Mouse (Mus musculus): ENCODE results near the gene Ttc22. TPM values are rescaled to one million over a fixed set of nuclear protein-coding genes. Genes with fewer than 3 reads are reported as not detected.

Gene Ttc22
- polyA plus RNA-seq (2012; rRNA removed): 4.6 and 6.1 TPM in 2 replicates

DNA sequence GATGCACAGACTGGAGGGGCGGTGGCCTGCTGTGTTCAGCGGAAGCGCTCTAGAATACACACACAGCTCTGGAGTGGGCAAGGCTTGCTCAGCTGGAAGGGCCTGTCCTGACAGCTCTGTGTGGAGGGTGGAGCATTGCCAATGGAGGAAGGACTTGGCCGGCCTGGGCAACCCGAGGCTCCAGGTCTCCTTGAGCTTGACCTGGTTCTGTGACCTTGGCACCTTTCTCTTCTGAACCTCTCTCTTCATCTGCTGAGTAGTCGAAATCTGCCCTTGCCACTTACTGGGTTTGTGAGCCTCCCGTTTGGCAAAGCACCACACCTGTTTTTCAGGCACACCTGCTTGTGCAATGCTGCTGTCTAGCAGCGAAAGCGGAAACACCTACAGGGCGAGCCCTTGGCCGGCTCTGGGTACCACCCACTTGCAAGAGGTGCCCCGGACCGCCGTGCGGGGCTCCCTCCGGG is at the start of gene Ttc22:
Gene Ttc22 (plus strand): TSS at position 403 of the 464 bp plus-strand sequence.
- H3K36me3 ChIP-seq (ENCODE audit: control insufficient read depth, insufficient read depth, low read length): no peaks in the 10 kb centered on the region
- DNase-seq: peak; percentile 94
- H3K4me3 ChIP-seq (ENCODE audit: insufficient read depth, low read depth, low read length): peak within 1 kb of the TSS; percentile 17
- WGBS: 17% methylated on average over 16 of the region's 16 CpGs
- H3K27ac ChIP-seq (ENCODE audit: insufficient read depth, low read depth, low read length): peak within 1 kb of the TSS; percentile 54
- no peaks in the 10 kb centered on the region for H3K27me3 ChIP-seq (replicated peaks; ENCODE audit: control insufficient read depth, insufficient read depth, low read length)
- TF ChIP-seq POLR2A (IDR thresholded peaks at IDR 0.05; ENCODE audit: low read depth, low read length) (no peak), CTCF (conservative IDR thresholded peaks at IDR 0.05; ENCODE audit: insufficient read depth, insufficient read length, low read depth, low read length) (no peak)
- H3K4me1 ChIP-seq (ENCODE audit: control insufficient read depth, insufficient read depth, low read length): peaks cover 9% of the 10 kb centered on the region; the same call in 1 of the 2 replicates

DNA sequence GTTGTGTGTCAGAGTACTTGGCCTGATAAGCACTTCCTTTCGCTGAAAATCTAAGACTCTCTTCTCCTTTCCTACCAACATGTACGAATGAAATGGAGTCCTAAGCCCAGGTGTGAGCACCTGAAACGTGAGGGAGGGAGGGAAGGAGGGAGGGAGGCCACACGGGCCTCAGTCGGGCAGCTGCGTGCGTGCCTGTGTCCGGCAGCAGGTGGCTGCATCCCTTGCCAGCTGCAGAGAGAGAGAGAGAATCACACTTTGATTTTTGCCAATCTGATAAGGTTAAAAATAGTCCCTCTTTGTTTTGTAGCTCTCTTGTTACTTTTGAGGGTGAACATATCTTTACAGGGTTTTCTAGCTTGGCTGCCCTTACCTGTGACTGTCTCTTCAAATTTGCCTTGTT is 47.2 kb upstream of the Ttc22 start:
- TF ChIP-seq CTCF (conservative IDR thresholded peaks at IDR 0.05; ENCODE audit: insufficient read depth, insufficient read length, low read depth, low read length) (no peak), POLR2A (IDR thresholded peaks at IDR 0.05; ENCODE audit: low read depth, low read length) (no peak)
- no peak overlapping the region for H3K4me3 ChIP-seq (ENCODE audit: insufficient read depth, low read depth, low read length)
- no peak for DNase-seq
- no peak overlapping the region for H3K27ac ChIP-seq (ENCODE audit: insufficient read depth, low read depth, low read length)
- 70% methylated on average over 8 of the region's 8 CpGs for WGBS
- peaks cover 16% of the 10 kb centered on the region; the same call in 1 of the 2 replicates for H3K4me1 ChIP-seq (ENCODE audit: control insufficient read depth, insufficient read depth, low read length)
- 0 out of 2 replicates have a peak, but pooled peaks cover 1% of the 10 kb centered on the region for H3K36me3 ChIP-seq (ENCODE audit: control insufficient read depth, insufficient read depth, low read length)
- H3K27me3 ChIP-seq (replicated peaks; ENCODE audit: control insufficient read depth, insufficient read depth, low read length): no peaks in the 10 kb centered on the region

DNA sequence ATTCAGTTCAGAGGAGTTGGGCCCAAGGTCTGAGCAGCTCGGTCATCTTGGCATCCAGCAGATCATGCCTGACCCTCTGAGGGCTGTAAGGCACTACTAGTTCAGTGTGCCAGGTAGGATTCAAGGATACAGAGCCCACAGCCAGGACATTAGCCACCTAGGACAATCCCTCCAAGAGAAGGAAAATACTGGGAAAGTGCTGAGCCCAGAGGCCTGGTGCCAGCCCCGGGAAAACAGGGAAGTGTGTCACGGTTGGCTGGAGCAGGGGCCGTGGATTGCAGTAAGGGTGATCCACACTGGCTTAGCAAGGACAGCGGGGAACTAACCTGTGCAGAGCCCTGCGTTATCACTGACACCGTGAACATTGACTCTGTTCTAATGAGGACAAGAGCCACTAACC is 44.7 kb upstream of the Ttc22 start:
- peak; percentile 86 for DNase-seq
- Histone ChIP-seq H3K4me1 (ENCODE audit: control insufficient read depth, insufficient read depth, low read length) (peaks cover 21% of the 10 kb centered on the region; the same call in 1 of the 2 replicates), H3K27me3 (replicated peaks; ENCODE audit: control insufficient read depth, insufficient read depth, low read length) (no peaks in the 10 kb centered on the region), H3K4me3 (ENCODE audit: insufficient read depth, low read depth, low read length) (no peak overlapping the region), H3K36me3 (ENCODE audit: control insufficient read depth, insufficient read depth, low read length) (0 out of 2 replicates have a peak, but pooled peaks cover 1% of the 10 kb centered on the region), H3K27ac (ENCODE audit: insufficient read depth, low read depth, low read length) (peak overlapping the region; percentile 32; the same call in 1 of the 2 replicates)
- 42% methylated on average over 7 of the region's 7 CpGs for WGBS
- TF ChIP-seq POLR2A (IDR thresholded peaks at IDR 0.05; ENCODE audit: low read depth, low read length) (no peak), CTCF (conservative IDR thresholded peaks at IDR 0.05; ENCODE audit: insufficient read depth, insufficient read length, low read depth, low read length) (no peak)

DNA sequence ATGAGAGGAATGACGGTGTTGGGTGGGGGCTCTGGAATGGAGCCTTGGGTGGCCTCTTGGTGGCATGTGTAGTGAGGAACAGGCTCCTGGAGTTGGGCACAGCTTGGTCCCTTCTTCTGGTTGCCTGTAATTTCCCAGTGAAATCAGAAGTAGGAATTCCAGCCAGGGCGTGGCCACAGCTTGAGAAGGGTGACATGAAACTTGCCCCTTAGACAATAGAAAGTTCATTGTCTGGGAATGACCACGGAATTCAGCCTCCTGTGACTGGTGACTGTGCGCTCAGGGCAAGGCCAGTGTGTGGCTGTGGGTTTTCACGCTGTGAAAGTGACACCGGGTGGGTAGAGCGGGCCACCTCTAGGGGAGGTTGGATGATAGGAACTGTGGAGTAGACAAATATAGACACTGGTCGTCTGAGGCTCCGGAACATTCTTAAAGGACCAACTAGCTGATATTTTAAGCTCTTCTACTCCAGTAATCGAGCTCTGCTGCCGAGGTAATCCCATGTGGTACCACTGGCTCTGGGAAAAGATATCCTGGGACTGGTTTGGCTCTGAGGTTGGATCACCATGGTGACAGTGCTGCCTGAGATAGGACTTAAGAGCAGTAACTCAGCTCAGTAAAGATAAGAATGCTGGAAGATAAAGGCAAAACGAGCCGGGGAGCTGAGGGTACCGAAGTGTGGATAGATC is 40.9 kb upstream of the Ttc22 start:
- 0 out of 2 replicates have a peak, but pooled peaks cover 1% of the 10 kb centered on the region for H3K36me3 ChIP-seq (ENCODE audit: control insufficient read depth, insufficient read depth, low read length)
- no peak overlapping the region for H3K27ac ChIP-seq (ENCODE audit: insufficient read depth, low read depth, low read length)
- no peaks in the 10 kb centered on the region for H3K27me3 ChIP-seq (replicated peaks; ENCODE audit: control insufficient read depth, insufficient read depth, low read length)
- peaks cover 23% of the 10 kb centered on the region; the same call in 1 of the 2 replicates for H3K4me1 ChIP-seq (ENCODE audit: control insufficient read depth, insufficient read depth, low read length)
- TF ChIP-seq POLR2A (IDR thresholded peaks at IDR 0.05; ENCODE audit: low read depth, low read length): no peak
- no peak for TF ChIP-seq CTCF (conservative IDR thresholded peaks at IDR 0.05; ENCODE audit: insufficient read depth, insufficient read length, low read depth, low read length)
- 80% methylated on average over 14 of the region's 14 CpGs for WGBS
- no peak overlapping the region for H3K4me3 ChIP-seq (ENCODE audit: insufficient read depth, low read depth, low read length)
- no peak for DNase-seq

DNA sequence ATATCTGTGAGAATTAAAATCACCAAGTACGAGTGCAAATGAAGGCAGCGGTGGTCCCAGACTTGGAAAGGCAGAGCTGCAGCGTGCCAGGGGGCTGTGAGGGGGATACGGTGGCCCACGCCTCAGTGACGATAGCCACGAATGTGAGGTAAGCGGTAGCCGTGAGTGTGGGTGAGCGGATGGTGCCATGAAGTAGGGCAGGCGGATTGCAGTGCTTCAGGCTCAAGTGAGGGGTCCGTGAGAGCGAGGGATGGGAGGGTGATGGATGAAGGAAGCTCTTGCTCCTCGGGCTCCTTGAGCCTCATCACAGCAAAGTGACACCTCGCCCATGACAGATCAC is 40.4 kb upstream of the Ttc22 start:
- DNase-seq: no peak
- no peaks in the 10 kb centered on the region for H3K27me3 ChIP-seq (replicated peaks; ENCODE audit: control insufficient read depth, insufficient read depth, low read length)
- peaks cover 3% of the 10 kb centered on the region; the same call in 1 of the 2 replicates for H3K36me3 ChIP-seq (ENCODE audit: control insufficient read depth, insufficient read depth, low read length)
- TF ChIP-seq POLR2A (IDR thresholded peaks at IDR 0.05; ENCODE audit: low read depth, low read length) (no peak), CTCF (conservative IDR thresholded peaks at IDR 0.05; ENCODE audit: insufficient read depth, insufficient read length, low read depth, low read length) (no peak)
- H3K4me1 ChIP-seq (ENCODE audit: control insufficient read depth, insufficient read depth, low read length): peaks cover 22% of the 10 kb centered on the region; the same call in 1 of the 2 replicates
- peak overlapping the region; percentile 4 for H3K27ac ChIP-seq (ENCODE audit: insufficient read depth, low read depth, low read length)
- 94% methylated on average over 15 of the region's 15 CpGs for WGBS
- no peak overlapping the region for H3K4me3 ChIP-seq (ENCODE audit: insufficient read depth, low read depth, low read length)

DNA sequence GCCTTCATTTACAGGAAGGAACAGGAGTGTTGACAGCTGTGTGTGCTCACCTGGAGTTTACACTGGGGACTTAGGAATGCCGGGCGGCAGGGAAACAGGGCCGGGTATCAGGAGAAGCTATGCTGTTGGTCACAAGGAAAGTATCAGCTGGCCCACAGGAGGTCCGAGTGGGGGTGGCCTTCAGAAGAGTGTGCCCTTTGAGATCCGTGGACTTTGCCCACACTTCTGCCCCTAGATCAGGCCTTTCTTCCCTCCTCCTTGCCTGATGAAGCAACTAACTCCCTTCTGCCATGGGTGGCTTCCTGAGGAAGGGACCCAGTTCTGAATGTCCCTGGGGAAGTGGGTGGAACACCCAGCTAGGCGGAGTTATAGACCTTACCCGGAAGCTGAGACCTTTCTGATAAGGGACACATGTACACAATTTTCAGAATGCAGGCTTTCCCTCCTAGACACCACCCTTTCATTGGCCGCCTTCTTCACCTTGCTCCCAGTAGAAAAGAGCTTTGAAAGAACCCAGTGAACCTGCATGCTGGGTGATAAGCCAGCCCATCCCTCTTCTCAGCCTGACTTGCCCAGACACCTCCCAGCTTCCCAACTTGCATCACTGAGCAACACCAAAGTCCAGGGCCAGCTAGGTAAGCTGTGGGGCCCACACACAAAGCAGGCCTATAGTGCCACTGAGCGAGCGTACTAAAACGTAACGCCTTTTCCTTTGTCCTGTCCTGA is 39.6 kb upstream of the Ttc22 start:
- peak; percentile 92 for DNase-seq
- Histone ChIP-seq H3K4me1 (ENCODE audit: control insufficient read depth, insufficient read depth, low read length) (peaks cover 17% of the 10 kb centered on the region; the same call in 1 of the 2 replicates), H3K4me3 (ENCODE audit: insufficient read depth, low read depth, low read length) (no peak overlapping the region), H3K27ac (ENCODE audit: insufficient read depth, low read depth, low read length) (peak overlapping the region; percentile 59), H3K27me3 (replicated peaks; ENCODE audit: control insufficient read depth, insufficient read depth, low read length) (no peaks in the 10 kb centered on the region), H3K36me3 (ENCODE audit: control insufficient read depth, insufficient read depth, low read length) (peaks cover 3% of the 10 kb centered on the region; the same call in 1 of the 2 replicates)
- no peak for TF ChIP-seq POLR2A (IDR thresholded peaks at IDR 0.05; ENCODE audit: low read depth, low read length)
- 0 out of 2 replicates have a peak, but pooled peaks have one; percentile 14 for TF ChIP-seq CTCF (conservative IDR thresholded peaks at IDR 0.05; ENCODE audit: insufficient read depth, insufficient read length, low read depth, low read length)
- whole genome bisulfite sequencing: 56% methylated on average over 12 of the region's 12 CpGs

DNA sequence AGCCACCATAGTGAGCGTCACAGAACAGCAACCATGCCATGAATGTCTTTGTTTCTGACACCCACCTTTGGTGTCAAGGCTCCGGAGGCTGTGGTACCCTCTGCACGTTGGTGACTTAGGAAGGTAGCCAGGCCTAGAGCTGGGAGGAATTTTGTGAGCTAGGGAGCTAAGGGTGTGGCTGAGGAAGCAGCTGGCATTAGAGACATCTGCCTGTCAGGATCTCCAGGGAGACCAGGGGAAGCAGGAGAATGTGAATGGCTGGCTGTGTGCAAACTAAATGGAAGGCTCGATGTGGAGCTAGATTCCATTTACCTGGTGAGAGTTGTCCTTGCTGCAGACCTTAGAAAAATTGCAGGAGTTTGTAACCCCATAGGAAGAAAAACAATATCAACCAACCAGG is 37.6 kb upstream of the Ttc22 start:
- DNase-seq: no peak
- Histone ChIP-seq H3K27me3 (replicated peaks; ENCODE audit: control insufficient read depth, insufficient read depth, low read length) (no peaks in the 10 kb centered on the region), H3K4me1 (ENCODE audit: control insufficient read depth, insufficient read depth, low read length) (peaks cover 12% of the 10 kb centered on the region; the same call in 1 of the 2 replicates), H3K4me3 (ENCODE audit: insufficient read depth, low read depth, low read length) (no peak overlapping the region), H3K27ac (ENCODE audit: insufficient read depth, low read depth, low read length) (no peak overlapping the region), H3K36me3 (ENCODE audit: control insufficient read depth, insufficient read depth, low read length) (peaks cover 2% of the 10 kb centered on the region; the same call in 1 of the 2 replicates)
- WGBS: 83% methylated on average over 4 of the region's 4 CpGs
- TF ChIP-seq CTCF (conservative IDR thresholded peaks at IDR 0.05; ENCODE audit: insufficient read depth, insufficient read length, low read depth, low read length): no peak

All from kidney, adult 2 months (tissue).